15 mouse cellular contexts compared by ENCODE assay signal in genomic region chr2:93367962-93368361, GRCm38 (mm10). TPM values are rescaled to one million over a fixed set of nuclear protein-coding genes. Genes with fewer than 3 reads are reported as not detected.
DNase-seq lines count a peak whose midpoint lies in the region; ATAC-seq lines count a peak whose summit lies in the region.
"Had no signal": no experiment of that assay in that cellular context is flagged by ENCODE, and none has a peak within 500 bp of the region (broad histone marks: within the 10 kb centered on the region; RNA-seq: fewer than 3 reads in every experiment).

No protein-coding gene starts in this region.

- H3K36me3 ChIP-seq in forebrain, embryonic 12.5 days (replicated peaks): no peaks in the 10 kb centered on the region
- H3K36me3 ChIP-seq in forebrain, embryonic 15.5 days: no peaks in the 10 kb centered on the region
- H3K36me3 ChIP-seq in hindbrain, embryonic 12.5 days: no peaks in the 10 kb centered on the region
- no peaks in the 10 kb centered on the region for H3K36me3 ChIP-seq in midbrain, embryonic 15.5 days (replicated peaks)
- H3K36me3 ChIP-seq: hindbrain, embryonic 15.5 days; limb, embryonic 15.5 days had no signal

- DNase-seq in MN1 (ENCODE audit: low spot score): peak; percentile 27
- DNase-seq in frontal cortex, postnatal 36 days (ENCODE audit: low spot score in 2 of 2): no peak
- no peak for DNase-seq in heart, adult 18-20 months
- DNase-seq: kidney, adult 8-10 months; liver, postnatal 0 days; right cerebral cortex, postnatal 4 days had no signal

- peaks cover 18% of the 10 kb centered on the region for H3K4me1 ChIP-seq in forebrain, embryonic 12.5 days
- H3K4me1 ChIP-seq in forebrain, embryonic 15.5 days: peaks cover 11% of the 10 kb centered on the region
- H3K4me1 ChIP-seq in hindbrain, embryonic 12.5 days: peaks cover 34% of the 10 kb centered on the region
- H3K4me1 ChIP-seq in midbrain, embryonic 15.5 days: peaks cover 13% of the 10 kb centered on the region

- no peaks in the 10 kb centered on the region for H3K9me3 ChIP-seq in forebrain, embryonic 12.5 days
- 0 out of 2 replicates have a peak, but pooled peaks cover 3% of the 10 kb centered on the region for H3K9me3 ChIP-seq in forebrain, embryonic 15.5 days
- no peaks in the 10 kb centered on the region for H3K9me3 ChIP-seq in hindbrain, embryonic 12.5 days (replicated peaks)
- H3K9me3 ChIP-seq in midbrain, embryonic 15.5 days: no peaks in the 10 kb centered on the region
- H3K9me3 ChIP-seq: hindbrain, embryonic 15.5 days; limb, embryonic 15.5 days had no signal

- no peak overlapping the region for H3K4me3 ChIP-seq in forebrain, embryonic 12.5 days (replicated peaks)
- no peak overlapping the region for H3K4me3 ChIP-seq in forebrain, embryonic 15.5 days
- no peak overlapping the region for H3K4me3 ChIP-seq in hindbrain, embryonic 12.5 days
- no peak overlapping the region for H3K4me3 ChIP-seq in midbrain, embryonic 15.5 days
- H3K4me3 ChIP-seq: hindbrain, embryonic 15.5 days; limb, embryonic 15.5 days had no signal

- H3K27ac ChIP-seq in forebrain, embryonic 12.5 days: 0 out of 2 replicates have a peak overlapping the region, but pooled peaks have one; percentile 0
- no peak overlapping the region for H3K27ac ChIP-seq in forebrain, embryonic 15.5 days (replicated peaks)
- H3K27ac ChIP-seq in hindbrain, embryonic 12.5 days: peak overlapping the region; percentile 62
- 0 out of 2 replicates have a peak overlapping the region, but pooled peaks have one; percentile 1 for H3K27ac ChIP-seq in midbrain, embryonic 15.5 days
- H3K27ac ChIP-seq: limb, embryonic 15.5 days; macrophage had no signal

- peaks cover 4% of the 10 kb centered on the region; the same call in 1 of the 2 replicates for H3K27me3 ChIP-seq in forebrain, embryonic 12.5 days
- H3K27me3 ChIP-seq in forebrain, embryonic 15.5 days: no peaks in the 10 kb centered on the region
- no peaks in the 10 kb centered on the region; the same call in 1 of the 2 replicates for H3K27me3 ChIP-seq in hindbrain, embryonic 12.5 days
- no peaks in the 10 kb centered on the region for H3K27me3 ChIP-seq in midbrain, embryonic 15.5 days (replicated peaks)
- H3K27me3 ChIP-seq: hindbrain, embryonic 15.5 days; limb, embryonic 15.5 days; Patski had no signal

- no peak for ATAC-seq in forebrain, embryonic 12.5 days (ENCODE audit: low FRiP score)
- no peak for ATAC-seq in forebrain, embryonic 15.5 days (replicated peaks)
- peak; percentile 62 for ATAC-seq in hindbrain, embryonic 12.5 days (ENCODE audit: low FRiP score)
- 0 out of 2 replicates have a peak, but pooled peaks have one; percentile 24 for ATAC-seq in midbrain, embryonic 15.5 days (replicated peaks)
- ATAC-seq in activated CD4-positive, CD25-positive, alpha-beta regulatory T cell, adult 4 months: no peak
- ATAC-seq: liver, postnatal 0 days; Patski had no signal

- no peak overlapping the region for H3K4me2 ChIP-seq in forebrain, embryonic 12.5 days
- no peak overlapping the region for H3K4me2 ChIP-seq in forebrain, embryonic 15.5 days (replicated peaks)
- no peak overlapping the region for H3K4me2 ChIP-seq in hindbrain, embryonic 12.5 days (replicated peaks)
- no peak overlapping the region for H3K4me2 ChIP-seq in midbrain, embryonic 15.5 days
- H3K4me2 ChIP-seq: hindbrain, embryonic 15.5 days; limb, embryonic 15.5 days had no signal

- H3K9ac ChIP-seq in forebrain, embryonic 12.5 days: no peak overlapping the region
- no peak overlapping the region for H3K9ac ChIP-seq in forebrain, embryonic 15.5 days (replicated peaks)
- no peak overlapping the region for H3K9ac ChIP-seq in hindbrain, embryonic 12.5 days
- H3K9ac ChIP-seq in midbrain, embryonic 15.5 days: no peak overlapping the region
- H3K9ac ChIP-seq: hindbrain, embryonic 15.5 days; limb, embryonic 15.5 days; liver, postnatal 0 days had no signal

- 31% methylated on average over 6 of the region's 6 CpGs for WGBS in forebrain, embryonic 12.5 days
- WGBS in forebrain, embryonic 15.5 days: 21% methylated on average over 6 of the region's 6 CpGs
- WGBS in hindbrain, embryonic 12.5 days: 40% methylated on average over 6 of the region's 6 CpGs
- WGBS in midbrain, embryonic 15.5 days: 20% methylated on average over 6 of the region's 6 CpGs

RNA-seq across cellular contexts. Expression of gene Tspan18, which starts 33.7 kb away (rescaled TPM):
- polyA plus RNA-seq in forebrain, embryonic 12.5 days (2016; fragmentation: Nextera tagmentation; extraction: Ambion mirVana): 31.2 and 32.5 TPM in 2 replicates
- 16.5 and 16.9 TPM in 2 replicates for polyA plus RNA-seq in forebrain, embryonic 15.5 days (2015; fragmentation: Nextera tagmentation; extraction: Ambion mirVana)
- polyA plus RNA-seq in hindbrain, embryonic 12.5 days (2016; fragmentation: Nextera tagmentation; extraction: Ambion mirVana): 34.2 and 39.0 TPM in 2 replicates
- 20.1 and 22.6 TPM in 2 replicates for polyA plus RNA-seq in midbrain, embryonic 15.5 days (2015; fragmentation: Nextera tagmentation; extraction: Ambion mirVana)
- polyA plus RNA-seq in activated CD4-positive, CD25-positive, alpha-beta regulatory T cell, adult 4 months (2017; shearing (Covaris generic)): under 1 TPM in 1 of 2 experiments, not detected in 1; 0.54 TPM
- total RNA-seq in heart, adult 18-20 months (2021): 10 to 100 TPM; 11.7 to 13.3 TPM

Comparison
In these comparisons a context has a peak if more than half of its experiments do, and no peak if none do; other contexts are left out.
1. ATAC-seq: peak in hindbrain, embryonic 12.5 days (single experiment) and midbrain, embryonic 15.5 days (single experiment); none in forebrain, embryonic 12.5 days (single experiment), forebrain, embryonic 15.5 days (single experiment) and activated CD4-positive, CD25-positive, alpha-beta regulatory T cell, adult 4 months (single experiment).
2. RNA of gene Tspan18, which starts 33.7 kb away (polyA plus RNA-seq): 34.2 to 39.0 TPM in hindbrain, embryonic 12.5 days, 31.2 to 32.5 TPM in forebrain, embryonic 12.5 days, 20.1 to 22.6 TPM in midbrain, embryonic 15.5 days and 16.5 to 16.9 TPM in forebrain, embryonic 15.5 days; 0.54 TPM in activated CD4-positive, CD25-positive, alpha-beta regulatory T cell, adult 4 months; every median in the first group is over 10 times any median in the second.